Mouse (Mus musculus) G1E (cell line): ENCODE results near the gene Sept12.

Experiments used
- CTCF ChIP-seq: IDR thresholded peaks from 2 replicates; pipeline ENCODE4 v1.5.1; 2012; ENCODE audit warnings: low read depth, low read length, inconsistent platforms, mixed read lengths
- TAL1 ChIP-seq: conservative IDR thresholded peaks from 2 replicates; pipeline ENCODE4 v1.6.1; 2012; ENCODE audit warnings: low read depth, low read length, inconsistent platforms, mixed read lengths

- TF ChIP-seq CTCF (no peak), TAL1 (no peak)
Measured at GRCm38 (mm10) chr16:5010371-5010935, 12.8 kb upstream of the Sept12 start.
